Mouse (Mus musculus) embryonic facial prominence, embryonic 12.5 days (tissue): ENCODE measurements around the gene Clpsl2. TPM values are rescaled to one million over a fixed set of nuclear protein-coding genes. Genes with fewer than 3 reads are reported as not detected.

Experiments used
- ATAC-seq: fragments of 200-750 bp; cut with Nextera tagmentation; 2 replicates; pipeline ENCODE4 v1.8.0; 2017; ENCODE audit not compliant: insufficient number of reproducible peaks, insufficient read depth, low FRiP score, low TSS enrichment
- H3K27ac ChIP-seq: fragments of 300-500 bp; sonication (generic); 2 replicates; pipeline ENCODE4 v1.5.1; 2016; ENCODE audit warnings: mild to moderate bottlenecking
- H3K27me3 ChIP-seq: fragments of 300-500 bp; sonication (generic); 2 replicates; pipeline ENCODE4 v1.6.1; 2016; ENCODE audit warnings: mild to moderate bottlenecking, moderate library complexity
- H3K36me3 ChIP-seq: fragments of 300-500 bp; sonication (generic); 2 replicates; pipeline ENCODE4 v1.6.1; 2016; ENCODE audit warnings: mild to moderate bottlenecking
- H3K4me1 ChIP-seq: fragments of 300-500 bp; sonication (generic); 2 replicates; pipeline ENCODE4 v1.6.1; 2016
- H3K4me2 ChIP-seq: fragments of 300-500 bp; sonication (generic); replicated peaks from 2 replicates; pipeline ENCODE4 v1.6.1; 2016; ENCODE audit warnings: mild to moderate bottlenecking, moderate library complexity
- H3K4me3 ChIP-seq: fragments of 300-500 bp; sonication (generic); 2 replicates; pipeline ENCODE4 v1.5.1; 2016; ENCODE audit warnings: mild to moderate bottlenecking
- H3K9ac ChIP-seq: fragments of 300-500 bp; sonication (generic); 2 replicates; pipeline ENCODE4 v1.6.1; 2016; ENCODE audit warnings: mild to moderate bottlenecking, moderate library complexity
- H3K9me3 ChIP-seq: fragments of 300-500 bp; sonication (generic); 2 replicates; pipeline ENCODE4 v1.6.1; 2016; ENCODE audit warnings: mild to moderate bottlenecking, moderate library complexity
- WGBS: fragments of 180-500 bp; shearing (Covaris S2); methylation state at CpG from one replicate; pipeline ENCODE4 v1.1.7; 2016; 5-methylcytosine and 5-hydroxymethylcytosine counted together
- microRNA-seq: library from miRNA; unstranded; fragments of <30 nt; microRNA quantifications from one replicate; pipeline ENCODE4, GENCODE M21; 2017
- polyA plus RNA-seq: library from polyadenylated mRNA; unstranded; fragments of >200 nt; fragmentation: Nextera tagmentation; extraction: Ambion mirVana; gene quantifications from 2 replicates; pipeline ENCODE4 v1.2.1, GENCODE M21; 2016

Clpsl2 gene
- polyA plus RNA-seq, 1 experiment from 2014 or later, result not detected

DNA sequence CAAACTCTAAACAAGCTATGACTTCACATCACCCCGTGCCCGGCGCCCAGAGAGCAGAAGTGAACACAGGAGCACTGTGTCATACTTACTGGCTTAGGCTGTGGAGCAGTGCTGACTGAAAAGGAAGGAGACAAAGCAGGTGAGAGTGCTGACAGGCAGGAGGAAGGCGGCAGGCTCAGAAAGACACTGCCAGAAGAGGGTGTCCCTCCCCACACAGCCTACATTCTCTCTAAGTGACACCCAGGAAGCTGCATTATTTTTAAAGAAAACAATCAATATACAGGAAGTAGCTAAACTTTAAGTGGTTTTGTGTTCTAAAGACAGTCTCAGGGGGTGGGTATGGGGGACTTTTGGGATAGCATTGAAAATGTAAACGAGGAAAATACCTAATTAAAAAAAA lies 51.6 kb downstream of the Clpsl2 start:
- Histone ChIP-seq H3K27ac (no peak overlapping the region), H3K4me1 (no peaks in the 10 kb centered on the region), H3K27me3 (no peaks in the 10 kb centered on the region), H3K4me2 (no peak overlapping the region), H3K9me3 (no peaks in the 10 kb centered on the region), H3K9ac (no peak overlapping the region), H3K4me3 (no peak overlapping the region), H3K36me3 (peaks cover 89% of the 10 kb centered on the region)
- 89% methylated on average over 5 of the region's 5 CpGs for WGBS
- ATAC-seq, result no peak

DNA sequence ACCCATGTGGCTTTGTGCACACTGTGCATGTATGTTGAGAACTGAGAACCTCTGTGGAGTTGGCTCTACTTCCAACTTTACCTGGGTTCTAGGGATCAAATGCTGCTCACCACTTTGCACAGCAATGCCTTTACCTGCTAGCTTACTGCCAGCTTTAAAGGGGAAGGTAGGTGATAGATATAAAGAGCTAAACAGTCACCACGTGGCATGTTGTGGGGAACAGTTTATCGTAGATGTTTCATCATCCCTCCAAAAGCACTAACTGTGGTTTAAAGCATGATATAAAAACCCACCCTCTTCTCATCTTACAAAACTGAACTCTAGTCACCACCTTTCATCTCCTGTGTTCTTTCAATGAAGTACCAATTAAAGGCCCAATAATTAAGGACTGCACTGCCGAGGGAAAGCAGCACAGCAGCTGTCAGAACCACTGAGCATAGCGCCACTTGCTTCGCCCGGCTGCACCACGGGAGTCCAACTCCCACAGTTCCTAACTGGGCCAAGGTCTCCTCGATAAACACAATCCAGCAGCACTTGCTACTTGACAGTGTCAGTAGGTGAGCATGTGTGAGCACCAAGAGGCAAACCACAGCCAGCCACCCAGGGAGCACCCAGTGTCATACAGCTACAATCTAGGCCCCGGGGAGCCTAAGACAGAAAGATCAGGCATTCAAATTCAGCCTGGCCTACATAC lies 52.5 kb downstream of the Clpsl2 start:
- no peak overlapping the region for H3K4me2 ChIP-seq
- H3K27me3 ChIP-seq, result no peaks in the 10 kb centered on the region
- no peak overlapping the region for H3K4me3 ChIP-seq
- no peak overlapping the region for H3K9ac ChIP-seq
- WGBS, result 91% methylated on average over 9 of the region's 9 CpGs
- H3K27ac ChIP-seq, result no peak overlapping the region
- H3K9me3 ChIP-seq, result no peaks in the 10 kb centered on the region
- no peak for ATAC-seq
- no peaks in the 10 kb centered on the region for H3K4me1 ChIP-seq
- peaks cover 88% of the 10 kb centered on the region for H3K36me3 ChIP-seq

Small RNA genes lying within 50 kb of the gene (microRNA-seq; reads per million reads assigned to microRNA genes)
- gene Gm25195 (not detected), gene Mir6969 (not detected)

Other genes with a start within 250 kb of the Clpsl2 start
- gene Fance, start 235.9 kb upstream of the Clpsl2 start, polyA plus RNA-seq, result 37.0 and 38.4 TPM in 2 replicates
- 496 and 505 TPM in 2 replicates for gene Rpl10a, start 220.9 kb upstream of the Clpsl2 start, polyA plus RNA-seq
- gene Tead3, start 198.6 kb upstream of the Clpsl2 start, polyA plus RNA-seq, result 14.1 and 17.9 TPM in 2 replicates
- gene Tulp1, start 184.2 kb upstream of the Clpsl2 start, polyA plus RNA-seq, result 8.4 and 9.3 TPM in 2 replicates
- 33.8 and 38.8 TPM in 2 replicates for gene Fkbp5, start 31.9 kb upstream of the Clpsl2 start, polyA plus RNA-seq
- gene Armc12, start 18.6 kb upstream of the Clpsl2 start, polyA plus RNA-seq, result not detected in 2 replicates
- not detected in 2 replicates for gene Clps, start 11.4 kb downstream of the Clpsl2 start, polyA plus RNA-seq
- 0.60 and 0.84 TPM in 2 replicates for gene Lhfpl5, start 26.2 kb downstream of the Clpsl2 start, polyA plus RNA-seq
- 95.1 and 96.2 TPM in 2 replicates for gene Srpk1, start 73.3 kb downstream of the Clpsl2 start, polyA plus RNA-seq
- gene Slc26a8, start 140.8 kb downstream of the Clpsl2 start, polyA plus RNA-seq, result 0.17 and 0.73 TPM in 2 replicates
- gene Mapk14, start 141.9 kb downstream of the Clpsl2 start, polyA plus RNA-seq, result 48.8 and 52.4 TPM in 2 replicates
- gene AC170998.1, start 176.7 kb downstream of the Clpsl2 start, polyA plus RNA-seq, result 3.5 and 5.3 TPM in 2 replicates
- 20.7 and 22.1 TPM in 2 replicates for gene Mapk13, start 219.9 kb downstream of the Clpsl2 start, polyA plus RNA-seq